Mouse (Mus musculus): ENCODE results near the gene Steap2.

Gene Steap2

DNA sequence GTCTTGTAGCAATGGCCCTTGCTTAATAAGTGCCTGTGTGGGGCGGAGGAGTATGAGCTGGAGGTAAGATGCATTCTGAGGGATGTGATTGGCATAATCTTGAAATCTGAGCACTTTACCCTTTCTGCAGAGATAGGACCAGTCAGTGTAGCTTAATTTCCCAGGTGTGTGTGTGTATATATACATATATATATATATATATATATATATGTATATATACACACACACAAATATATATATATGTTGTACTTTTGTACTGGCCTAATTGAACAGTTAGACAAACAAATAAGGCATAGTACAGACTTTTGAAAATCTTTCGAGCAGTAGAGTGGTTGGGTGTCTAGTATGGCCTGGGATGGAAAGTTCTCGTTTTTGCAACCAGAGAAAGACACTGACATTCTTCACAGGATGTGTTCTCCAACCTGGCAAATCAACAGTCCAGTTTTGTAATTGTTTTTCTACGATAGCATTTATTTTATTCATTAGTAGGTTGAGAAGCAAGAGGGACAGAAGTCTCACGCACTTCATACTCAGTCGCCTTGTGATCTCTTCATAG is 29.9 kb downstream of the Steap2 start:
- no peak for DNase-seq (ENCODE audit: low read depth, low spot score)

GRCm38 (mm10) chr5:5663655-5664370 is 30.6 kb downstream of the Steap2 start, which contains the start of gene Cfap69:
Cfap69 (minus strand) TSS chr5:5664239.
- peak; percentile 83 for DNase-seq (ENCODE audit: low read depth, low spot score)

GRCm38 (mm10) chr5:5663057-5663456 is 31.3 kb downstream of the Steap2 start:
- no peak for DNase-seq (ENCODE audit: low read depth, low spot score)

DNA sequence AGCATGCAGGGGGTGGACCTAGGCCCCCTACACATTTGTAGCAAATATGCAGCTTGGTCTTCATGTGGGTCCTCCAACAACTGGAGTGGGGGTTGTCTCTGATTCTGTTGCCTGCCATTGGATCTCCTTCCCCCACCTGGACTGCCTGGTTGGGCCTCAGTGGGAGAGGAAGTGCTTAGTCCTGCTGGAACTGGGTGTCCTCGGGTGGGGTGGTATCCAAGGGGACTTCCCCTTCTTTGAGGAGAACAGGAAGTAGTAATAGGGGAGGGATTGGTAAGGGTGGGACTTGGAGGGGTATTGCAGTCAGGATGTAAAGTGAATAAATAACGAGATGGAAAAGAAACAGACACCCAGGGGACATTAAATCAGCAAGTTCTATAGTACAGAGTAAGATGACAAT is 35.7 kb downstream of the Steap2 start:
- no peak for DNase-seq (ENCODE audit: low read depth, low spot score)

DNA sequence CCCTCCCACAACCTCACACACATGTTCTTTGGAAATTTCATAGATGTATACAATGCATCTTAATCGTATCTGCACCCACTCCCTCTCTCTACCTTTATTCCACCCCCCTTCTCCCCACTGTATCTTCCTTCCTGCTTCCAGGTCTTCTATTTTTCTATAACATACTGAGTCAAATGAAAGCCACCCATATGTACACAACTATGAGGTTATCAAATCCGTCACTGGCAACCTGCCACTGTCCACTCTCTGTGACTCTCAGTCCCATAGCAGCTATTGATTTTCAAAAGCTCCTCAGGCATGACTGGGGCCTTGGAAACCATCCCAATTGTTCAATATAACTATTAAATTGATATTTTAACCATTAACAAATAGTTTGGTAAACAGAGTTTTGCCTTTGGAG is 36.4 kb downstream of the Steap2 start:
- DNase-seq (ENCODE audit: low read depth, low spot score): no peak

- no peak for DNase-seq (ENCODE audit: low read depth, low spot score)
Measured at GRCm38 (mm10) chr5:5648817-5649569, 45.4 kb downstream of the Steap2 start.

DNA sequence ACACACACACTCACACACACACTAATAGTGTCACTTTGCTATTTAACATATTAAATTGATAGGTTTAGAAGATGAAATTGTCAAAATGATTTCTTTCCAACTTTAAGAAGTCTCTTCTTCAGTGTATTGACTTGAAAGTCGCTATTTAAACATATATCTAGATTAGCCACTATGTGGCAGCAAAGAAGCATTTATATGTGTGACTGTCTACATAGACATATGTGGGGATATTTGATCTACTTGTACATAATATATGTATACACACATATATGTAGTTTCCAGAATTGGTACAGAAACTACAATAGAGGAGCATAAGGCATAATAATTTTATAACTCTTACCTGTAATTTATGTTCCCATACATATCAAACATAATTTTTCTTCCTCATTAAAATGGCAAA is 48.2 kb downstream of the Steap2 start:
- DNase-seq (ENCODE audit: low read depth, low spot score): peak; percentile 23

GRCm38 (mm10) chr5:5638496-5638895 is 55.9 kb downstream of the Steap2 start:
- no peak for DNase-seq (ENCODE audit: low read depth, low spot score)

GRCm38 (mm10) chr5:5625491-5625890 is 68.9 kb downstream of the Steap2 start:
- no peak for DNase-seq (ENCODE audit: low read depth, low spot score)

DNA sequence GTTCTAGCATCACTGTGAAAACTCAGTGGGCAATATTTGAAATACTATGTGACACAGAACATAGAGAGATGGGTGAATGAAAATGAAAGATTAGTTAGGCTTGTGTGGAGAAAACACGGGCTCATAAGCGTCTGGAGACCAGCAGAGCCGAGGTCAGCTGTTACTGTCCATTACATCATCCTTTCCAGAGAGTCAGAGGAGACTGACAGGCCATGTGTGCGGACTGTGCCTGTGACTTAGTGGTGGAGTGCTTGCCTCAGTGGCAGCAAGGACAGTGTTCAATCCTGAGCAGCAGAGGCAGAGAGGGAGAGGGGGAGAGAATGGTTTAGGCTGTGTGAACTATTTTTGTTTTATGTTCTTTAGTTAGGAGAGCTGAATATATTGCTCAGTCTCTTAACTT is 76.0 kb downstream of the Steap2 start:
- DNase-seq (ENCODE audit: low read depth, low spot score): no peak

Measured in ES-CJ7 (cell line).